ENCODE assay signal across 8 mouse cellular contexts in the genomic region with DNA sequence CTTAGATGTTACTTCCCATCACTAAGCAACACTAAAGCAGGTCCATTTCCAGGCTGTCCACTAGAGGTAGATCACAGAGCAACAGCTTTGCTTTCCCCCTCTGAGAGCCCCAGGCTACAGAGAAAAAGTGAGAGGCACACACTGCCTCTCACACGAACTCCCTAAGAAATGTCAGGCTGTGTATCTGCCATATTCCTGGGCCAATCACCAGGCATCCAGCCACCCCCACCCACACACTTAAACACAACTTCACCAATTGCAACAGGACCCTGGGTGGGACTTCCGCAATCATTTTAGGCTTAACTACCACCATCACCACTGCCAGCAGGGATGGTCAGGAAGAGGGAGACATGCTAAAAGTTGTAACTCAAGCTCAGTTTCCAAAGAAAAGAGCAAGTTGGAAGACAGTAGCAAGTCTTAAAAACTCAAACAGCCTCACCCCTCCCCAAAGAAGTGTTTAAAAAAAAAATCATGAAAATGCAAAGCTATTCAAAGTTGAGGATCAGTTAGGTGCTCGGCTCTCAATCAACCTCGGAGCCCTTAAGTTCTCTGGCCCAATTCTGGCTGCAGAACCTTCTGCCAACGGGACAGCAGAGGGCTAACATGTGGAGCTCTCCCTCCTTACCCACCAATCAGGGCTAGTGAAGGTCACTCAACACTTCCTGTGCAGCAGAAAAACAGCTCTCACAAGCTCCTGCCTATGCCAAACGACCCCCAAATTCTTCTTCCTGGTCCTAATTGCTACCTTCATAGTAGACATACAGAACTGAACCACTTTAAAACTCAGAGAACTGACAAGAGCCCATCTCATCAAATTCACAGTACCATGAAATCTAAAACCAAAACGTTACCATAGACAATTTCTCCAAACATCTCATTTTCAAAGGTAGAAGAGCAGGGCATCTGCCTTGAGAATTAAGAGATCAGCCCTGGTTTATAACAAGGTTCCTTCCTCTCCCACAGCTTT. TPM values are rescaled to one million over a fixed set of nuclear protein-coding genes. Genes with fewer than 3 reads are reported as not detected.
A peak's percentile ranks its signal among the peaks of the same experiment; 100 is the strongest.
DNase-seq lines count a peak whose midpoint lies in the region; ATAC-seq and TF ChIP-seq lines count a peak whose summit lies in the region.

No protein-coding gene starts in this region.

- H3K27me3 ChIP-seq in C2C12 (ENCODE audit: control insufficient read depth, insufficient read depth, insufficient read length) (no peaks in the 10 kb centered on the region), myocyte (ENCODE audit: control insufficient read depth, insufficient read depth, insufficient read length) (no peaks in the 10 kb centered on the region)
- H3K27me3 ChIP-seq in heart, embryonic 11.5 days (ENCODE audit: control insufficient read depth, insufficient read depth, low read length) = no peaks in the 10 kb centered on the region
- no peaks in the 10 kb centered on the region for H3K27me3 ChIP-seq in kidney, embryonic 15.5 days
- no peaks in the 10 kb centered on the region for H3K27me3 ChIP-seq in liver, adult 2 months (ENCODE audit: control insufficient read depth, insufficient read depth, low read length)
- no peaks in the 10 kb centered on the region for H3K27me3 ChIP-seq in stomach, embryonic 16.5 days (ENCODE audit: control insufficient read depth, insufficient read depth, low read length)

- H3K79me2 ChIP-seq in C2C12 (ENCODE audit: control insufficient read depth, insufficient read depth) (peaks cover 79% of the 10 kb centered on the region), myocyte (ENCODE audit: control insufficient read depth, insufficient read depth) (peaks cover 82% of the 10 kb centered on the region)
- peaks cover 45% of the 10 kb centered on the region for H3K79me2 ChIP-seq in liver, adult 2 months (ENCODE audit: control insufficient read depth, insufficient read depth, low read length)

- peak overlapping the region; percentile 99 for H3K27ac ChIP-seq in heart, embryonic 11.5 days (ENCODE audit: low read depth, low read length)
- H3K27ac ChIP-seq in kidney, embryonic 15.5 days = peak overlapping the region; percentile 99
- peak overlapping the region; percentile 57 for H3K27ac ChIP-seq in liver, adult 2 months (replicated peaks; ENCODE audit: insufficient read depth, low read depth, low read length)
- peak overlapping the region; percentile 98 for H3K27ac ChIP-seq in stomach, embryonic 16.5 days (ENCODE audit: low read length)

- peak overlapping the region; percentile 87 for H3K4me3 ChIP-seq in C2C12 (ENCODE audit: insufficient read depth, poor library complexity, severe bottlenecking)
- H3K4me3 ChIP-seq in heart, embryonic 11.5 days (ENCODE audit: low read depth, low read length) = peak overlapping the region; percentile 93
- peak overlapping the region; percentile 96 for H3K4me3 ChIP-seq in kidney, embryonic 15.5 days (replicated peaks)
- H3K4me3 ChIP-seq in liver, adult 2 months (ENCODE audit: insufficient read depth, low read depth, low read length) = peak overlapping the region; percentile 82
- peak overlapping the region; percentile 97 for H3K4me3 ChIP-seq in myocyte
- H3K4me3 ChIP-seq in stomach, embryonic 16.5 days (replicated peaks; ENCODE audit: low read length) = peak overlapping the region; percentile 100

- H3K4me1 ChIP-seq in heart, embryonic 11.5 days (ENCODE audit: control insufficient read depth, insufficient read depth, low read length) = peaks cover 32% of the 10 kb centered on the region
- peaks cover 55% of the 10 kb centered on the region for H3K4me1 ChIP-seq in kidney, embryonic 15.5 days
- H3K4me1 ChIP-seq in liver, adult 2 months (ENCODE audit: control insufficient read depth, insufficient read depth, low read length) = peaks cover 30% of the 10 kb centered on the region
- H3K4me1 ChIP-seq in stomach, embryonic 16.5 days (ENCODE audit: control insufficient read depth, insufficient read depth, low read length) = peaks cover 42% of the 10 kb centered on the region

- peak overlapping the region; percentile 35 for H3ac ChIP-seq in C2C12 (ENCODE audit: control insufficient read depth, insufficient read length, low read depth)
- H3ac ChIP-seq in myocyte (ENCODE audit: control insufficient read depth, insufficient read length) = peak overlapping the region; percentile 80

- H3K9me3 ChIP-seq in heart, embryonic 11.5 days (replicated peaks; ENCODE audit: control insufficient read depth, low read length) = no peaks in the 10 kb centered on the region
- H3K9me3 ChIP-seq in kidney, embryonic 15.5 days (replicated peaks) = no peaks in the 10 kb centered on the region
- H3K9me3 ChIP-seq in stomach, embryonic 16.5 days (replicated peaks; ENCODE audit: control insufficient read depth, low read length) = no peaks in the 10 kb centered on the region

- H3K79me3 ChIP-seq in C2C12 (ENCODE audit: low read depth) = peaks cover 67% of the 10 kb centered on the region

- peaks cover 5% of the 10 kb centered on the region for H3K36me3 ChIP-seq in C2C12 (ENCODE audit: control insufficient read depth, insufficient read depth)
- no peaks in the 10 kb centered on the region for H3K36me3 ChIP-seq in heart, embryonic 11.5 days (ENCODE audit: control insufficient read depth, insufficient read depth, low read length)
- 0 out of 2 replicates have a peak, but pooled peaks cover 5% of the 10 kb centered on the region for H3K36me3 ChIP-seq in kidney, embryonic 15.5 days
- H3K36me3 ChIP-seq in liver, adult 2 months (ENCODE audit: control insufficient read depth, insufficient read depth, low read length) = no peaks in the 10 kb centered on the region
- no peaks in the 10 kb centered on the region for H3K36me3 ChIP-seq in myocyte (ENCODE audit: control insufficient read depth, insufficient read depth)
- no peaks in the 10 kb centered on the region for H3K36me3 ChIP-seq in stomach, embryonic 16.5 days (ENCODE audit: control insufficient read depth, insufficient read depth, low read length)

- peak overlapping the region; percentile 99 for H3K4me2 ChIP-seq in heart, embryonic 11.5 days
- peak overlapping the region; percentile 91 for H3K4me2 ChIP-seq in kidney, embryonic 15.5 days
- peak overlapping the region; percentile 91 for H3K4me2 ChIP-seq in myocyte (ENCODE audit: low read depth)
- peak overlapping the region; percentile 85 for H3K4me2 ChIP-seq in stomach, embryonic 16.5 days (ENCODE audit: low read depth, low read length)

- H3K9ac ChIP-seq in heart, embryonic 11.5 days (ENCODE audit: low read depth, low read length) = peak overlapping the region; percentile 97
- peak overlapping the region; percentile 94 for H3K9ac ChIP-seq in kidney, embryonic 15.5 days
- H3K9ac ChIP-seq in liver, adult 2 months (ENCODE audit: low read depth, low read length) = peak overlapping the region; percentile 94
- peak overlapping the region; percentile 99 for H3K9ac ChIP-seq in stomach, embryonic 16.5 days (ENCODE audit: low read length)

- peak; percentile 63 for ATAC-seq in erythroblast, adult 5-6 weeks (replicated peaks; ENCODE audit: low FRiP score, poor library complexity, severe bottlenecking)
- peak; percentile 55; the same call in 1 of the 2 replicates for ATAC-seq in heart, embryonic 11.5 days (replicated peaks; ENCODE audit: insufficient number of reproducible peaks, low FRiP score, low TSS enrichment)
- peak; percentile 52 for ATAC-seq in kidney, embryonic 15.5 days (replicated peaks; ENCODE audit: low FRiP score)
- peak; percentile 65 for ATAC-seq in stomach, embryonic 16.5 days (ENCODE audit: insufficient read depth, low FRiP score)

- 16% methylated on average over 7 of the region's 7 CpGs for WGBS in heart, embryonic 11.5 days (ENCODE audit: insufficient replicate concordance)
- 8% methylated on average over 7 of the region's 7 CpGs for WGBS in kidney, embryonic 15.5 days
- WGBS in liver, adult 2 months = 2% methylated on average over 7 of the region's 7 CpGs
- 1% methylated on average over 7 of the region's 7 CpGs for WGBS in stomach, embryonic 16.5 days

- DNase-seq in adrenal gland, postnatal 36 days = peak; percentile 67 to 78
- peak; percentile 64 for DNase-seq in liver, adult 2 months (ENCODE audit: extremely low read depth, low read depth, low spot score)

- no peak for TF ChIP-seq CTCF in C2C12 (IDR thresholded peaks at IDR 0.05; ENCODE audit: control insufficient read depth, insufficient read depth, insufficient read length)
- no peak; the same call in 1 of the 2 replicates for TF ChIP-seq CTCF in liver, adult 2 months (IDR thresholded peaks at IDR 0.05; ENCODE audit: low read depth, low read length)

- TF ChIP-seq POLR2A in liver, adult 2 months (IDR thresholded peaks at IDR 0.05; ENCODE audit: extremely low read depth, insufficient read depth, low read length) = no peak
- TF ChIP-seq POLR2A in myocyte (IDR thresholded peaks at IDR 0.05; ENCODE audit: insufficient read length, low read depth) = peak; percentile 21

TF ChIP-seq in C2C12, 6 proteins besides CTCF, POLR2A, EP300 and RAD21:
- TF ChIP-seq MYOG (IDR thresholded peaks at IDR 0.05; ENCODE audit: control insufficient read depth, extremely low read depth, insufficient read length) = no peak

TF ChIP-seq in myocyte, 11 proteins besides CTCF, POLR2A, EP300 and RAD21 (continues in another document):
- TF ChIP-seq USF1 (IDR thresholded peaks at IDR 0.05; ENCODE audit: low read depth) (no peak), TCF3 (IDR thresholded peaks at IDR 0.05; ENCODE audit: insufficient read length, low read depth) (no peak), MYOG (IDR thresholded peaks at IDR 0.05; ENCODE audit: control insufficient read depth in 1 of 3, insufficient read depth in 1 of 3, insufficient read length in 2 of 3, low read depth in 2 of 3) (no peak), SRF (IDR thresholded peaks at IDR 0.05; ENCODE audit: control insufficient read depth, insufficient read length, low read depth) (no peak), MAX (IDR thresholded peaks at IDR 0.05; ENCODE audit: low read depth) (no peak), MYOD1 (IDR thresholded peaks at IDR 0.05; ENCODE audit: control insufficient read depth in 1 of 3, insufficient read length in 2 of 3, low read depth in 2 of 3) (no peak), E2F4 (IDR thresholded peaks at IDR 0.05; ENCODE audit: insufficient read depth) (no peak), CEBPB (IDR thresholded peaks at IDR 0.05; ENCODE audit: insufficient read depth, poor library complexity, severe bottlenecking) (no peak), POLR2AphosphoS2 (IDR thresholded peaks at IDR 0.05; ENCODE audit: insufficient read length, low read depth) (no peak)

RNA-seq across cellular contexts. Expression of gene Fam120a, which starts 2.0 kb away (rescaled TPM):
- polyA plus RNA-seq in C2C12 (2012; fragmentation: generic; extraction: Trizol) (73.5 TPM), myocyte (2012; fragmentation: generic; extraction: Trizol) (76.9 TPM)
- 100 to 1,000 TPM; 182 to 184 TPM for total RNA-seq in adrenal gland, postnatal 36 days (2021)
- 66.7 and 81.5 TPM in 2 replicates for total RNA-seq in erythroblast, adult 5-6 weeks (2015; ENCODE audit: low replicate concordance)
- total RNA-seq in erythroblast, adult 5-6 weeks (2017; ENCODE audit: low replicate concordance) = 38.6 and 47.6 TPM in 2 replicates
- 26.3 and 31.2 TPM in 2 replicates for polyA plus RNA-seq in heart, embryonic 11.5 days (2014; fragmentation: Nextera tagmentation; extraction: Ambion mirVana)
- 24.4 and 25.5 TPM in 2 replicates for polyA plus RNA-seq in kidney, embryonic 15.5 days (2015; fragmentation: Nextera tagmentation; extraction: Ambion mirVana)
- 45.1 and 59.3 TPM in 2 replicates for total RNA-seq in liver, adult 2 months (2014; rRNA removed)
- polyA plus RNA-seq in liver, adult 2 months (2012; rRNA removed) = 40.1 and 40.6 TPM in 2 replicates
- 25.4 and 27.8 TPM in 2 replicates for polyA plus RNA-seq in stomach, embryonic 16.5 days (2015; fragmentation: Nextera tagmentation; extraction: Ambion mirVana)

Comparison
In these comparisons a context has a peak if more than half of its experiments do, and no peak if none do; other contexts are left out.
1. Peak in every context shown above with its lines: DNase-seq, ATAC-seq, H3K4me3 ChIP-seq and H3K27ac ChIP-seq.